Comparison of ENCODE assay signal across 9 mouse cellular contexts in genomic region chr14:56398001-56398400, GRCm38 (mm10). TPM values are rescaled to one million over a fixed set of nuclear protein-coding genes. Genes with fewer than 3 reads are reported as not detected.
DNase-seq lines count a peak whose midpoint lies in the region; ATAC-seq and TF ChIP-seq lines count a peak whose summit lies in the region.
"Had no signal": no experiment of that assay in that cellular context is flagged by ENCODE, and none has a peak within 500 bp of the region (broad histone marks: within the 10 kb centered on the region; RNA-seq: fewer than 3 reads in every experiment).

No protein-coding gene starts in this region.

- intact Hi-C loops in heart, adult 2 months (cut with DNase I) = loop anchor here (2.0 kb wide), 1 partner anchor 83 kb away; no protein-coding TSS in a partner anchor
- intact Hi-C loops in left cerebral cortex, postnatal 4 days (cut with DNase I) = no loop called here

- TF ChIP-seq EP300 in heart, adult 2 months (IDR thresholded peaks at IDR 0.05; ENCODE audit: insufficient read depth, low read depth, low read length) = no peak

- no peaks in the 10 kb centered on the region for H3K79me2 ChIP-seq in heart, adult 2 months (replicated peaks; ENCODE audit: control insufficient read depth, insufficient read depth, low read length)

- no peak for TF ChIP-seq POLR2A in heart, adult 2 months (IDR thresholded peaks at IDR 0.05; ENCODE audit: insufficient read depth, low read depth, low read length)
- no peak for TF ChIP-seq POLR2A in brain, embryonic 14.5 days (IDR thresholded peaks at IDR 0.05; ENCODE audit: borderline replicate concordance, extremely low read depth, insufficient read depth, insufficient read length, poor library complexity, severe bottlenecking)

- no peaks in the 10 kb centered on the region; the same call in 1 of the 2 replicates for H3K9me3 ChIP-seq in heart, embryonic 12.5 days (replicated peaks)
- no peaks in the 10 kb centered on the region for H3K9me3 ChIP-seq in intestine, embryonic 15.5 days
- H3K9me3 ChIP-seq in midbrain, embryonic 10.5 days (replicated peaks) = no peaks in the 10 kb centered on the region

- no peak for DNase-seq in heart, adult 2 months
- DNase-seq in ovary, postnatal 14 days (ENCODE audit: low spot score) = peak; percentile 50
- DNase-seq in ovary, postnatal 10 days (ENCODE audit: low spot score) = no peak
- peak; percentile 65 for DNase-seq in brain, embryonic 14.5 days (ENCODE audit: low read depth)
- DNase-seq in left cerebral cortex, postnatal 4 days = peak; percentile 23
- DNase-seq in midbrain, embryonic 10.5 days (ENCODE audit: low spot score) = no peak

- no peak for ATAC-seq in heart, embryonic 12.5 days (ENCODE audit: insufficient number of reproducible peaks, low FRiP score)
- no peak for ATAC-seq in intestine, embryonic 15.5 days

- H3K27ac ChIP-seq in heart, adult 2 months = no peak overlapping the region
- H3K27ac ChIP-seq in heart, embryonic 12.5 days (ENCODE audit: poor library complexity, severe bottlenecking) = no peak overlapping the region
- H3K27ac ChIP-seq in intestine, embryonic 15.5 days = no peak overlapping the region
- no peak overlapping the region for H3K27ac ChIP-seq in midbrain, embryonic 10.5 days (replicated peaks)

- no peaks in the 10 kb centered on the region for H3K4me1 ChIP-seq in heart, adult 2 months (ENCODE audit: control insufficient read depth, insufficient read depth, low read length)
- peaks cover 10% of the 10 kb centered on the region for H3K4me1 ChIP-seq in heart, embryonic 12.5 days (replicated peaks)
- no peaks in the 10 kb centered on the region for H3K4me1 ChIP-seq in intestine, embryonic 15.5 days (replicated peaks)
- peaks cover 4% of the 10 kb centered on the region for H3K4me1 ChIP-seq in midbrain, embryonic 10.5 days

- H3K36me3 ChIP-seq in heart, adult 2 months (ENCODE audit: control insufficient read depth, insufficient read depth, low read length) = no peaks in the 10 kb centered on the region
- H3K36me3 ChIP-seq in heart, embryonic 12.5 days = no peaks in the 10 kb centered on the region
- H3K36me3 ChIP-seq in intestine, embryonic 15.5 days = no peaks in the 10 kb centered on the region
- H3K36me3 ChIP-seq in midbrain, embryonic 10.5 days = no peaks in the 10 kb centered on the region

- no peak overlapping the region for H3K9ac ChIP-seq in heart, adult 2 months (ENCODE audit: low read depth, low read length)
- no peak overlapping the region for H3K9ac ChIP-seq in heart, embryonic 12.5 days
- H3K9ac ChIP-seq in intestine, embryonic 15.5 days = no peak overlapping the region

- 0 out of 2 replicates have a peak, but pooled peaks cover 2% of the 10 kb centered on the region for H3K27me3 ChIP-seq in heart, adult 2 months (ENCODE audit: control insufficient read depth, insufficient read depth, low read length)
- no peaks in the 10 kb centered on the region for H3K27me3 ChIP-seq in heart, embryonic 12.5 days (replicated peaks)
- H3K27me3 ChIP-seq in intestine, embryonic 15.5 days (replicated peaks) = no peaks in the 10 kb centered on the region
- H3K27me3 ChIP-seq in midbrain, embryonic 10.5 days (ENCODE audit: low read depth, poor library complexity, severe bottlenecking) = no peaks in the 10 kb centered on the region

- no peak overlapping the region for H3K4me3 ChIP-seq in heart, adult 2 months
- no peak overlapping the region for H3K4me3 ChIP-seq in heart, embryonic 12.5 days
- H3K4me3 ChIP-seq in intestine, embryonic 15.5 days (replicated peaks) = no peak overlapping the region
- no peak overlapping the region for H3K4me3 ChIP-seq in midbrain, embryonic 10.5 days

- H3K4me2 ChIP-seq in heart, embryonic 12.5 days = no peak overlapping the region
- no peak overlapping the region for H3K4me2 ChIP-seq in intestine, embryonic 15.5 days (replicated peaks)

- TF ChIP-seq CTCF in heart, adult 2 months (IDR thresholded peaks at IDR 0.05) = peak; percentile 71
- peak; percentile 64; the same call in 1 of the 2 replicates for TF ChIP-seq CTCF in brain, embryonic 14.5 days (IDR thresholded peaks at IDR 0.05; ENCODE audit: borderline replicate concordance, extremely low read depth, insufficient read depth, insufficient read length)

RNA-seq across cellular contexts. Expression of gene Rnf17, which starts 4.4 kb away (rescaled TPM):
- under 1 TPM; 0.29 to 0.34 TPM for total RNA-seq in heart, adult 2 months (2021)
- polyA plus RNA-seq in heart, adult 2 months (2012; rRNA removed) = 0.06 and 0.09 TPM in 2 replicates
- polyA plus RNA-seq in heart, embryonic 12.5 days (2016; fragmentation: Nextera tagmentation; extraction: Ambion mirVana) = 3.9 and 5.5 TPM in 2 replicates
- polyA plus RNA-seq in brain, embryonic 14.5 days (2012; rRNA removed) = 0.41 and 0.48 TPM in 2 replicates
- total RNA-seq in left cerebral cortex, postnatal 4 days (2021) = 1 to 10 TPM; 1.0 to 1.5 TPM
- 1.7 and 1.9 TPM in 2 replicates for polyA plus RNA-seq in intestine, embryonic 15.5 days (2015; fragmentation: Nextera tagmentation; extraction: Ambion mirVana)
- polyA plus RNA-seq in midbrain, embryonic 10.5 days (2016; fragmentation: Nextera tagmentation; extraction: Ambion mirVana) = 1.9 and 2.1 TPM in 2 replicates
- polyA plus RNA-seq: large intestine, adult 2 months had no signal

RNA-seq across cellular contexts. Expression of gene Atp12a, which starts 33.1 kb away (rescaled TPM):
- total RNA-seq in heart, adult 2 months (2021) = not detected
- not detected in 2 replicates for polyA plus RNA-seq in heart, adult 2 months (2012; rRNA removed)
- not detected in 2 replicates for polyA plus RNA-seq in heart, embryonic 12.5 days (2016; fragmentation: Nextera tagmentation; extraction: Ambion mirVana)
- 0.14 and 0.18 TPM in 2 replicates for polyA plus RNA-seq in brain, embryonic 14.5 days (2012; rRNA removed)
- under 1 TPM; 0.28 to 0.30 TPM for total RNA-seq in left cerebral cortex, postnatal 4 days (2021)
- 0.26 and 0.91 TPM in 2 replicates for polyA plus RNA-seq in intestine, embryonic 15.5 days (2015; fragmentation: Nextera tagmentation; extraction: Ambion mirVana)
- not detected in 2 replicates for polyA plus RNA-seq in midbrain, embryonic 10.5 days (2016; fragmentation: Nextera tagmentation; extraction: Ambion mirVana)

Comparison
In these comparisons a context has a peak if more than half of its experiments do, and no peak if none do; other contexts are left out.
1. DNase-seq: peak in ovary, postnatal 14 days (single experiment), brain, embryonic 14.5 days (single experiment) and left cerebral cortex, postnatal 4 days (single experiment); none in heart, adult 2 months (0 of 2), ovary, postnatal 10 days (single experiment) and midbrain, embryonic 10.5 days (single experiment).